Mouse (Mus musculus): Measurements from ENCODE around the gene Tmem44. TPM values are rescaled to one million over a fixed set of nuclear protein-coding genes. Genes with fewer than 3 reads are reported as not detected.

Tmem44 gene
- total RNA-seq, 2 experiments from 2014 or later: 101 to 112 TPM

Other genes with a start within 250 kb of the Tmem44 start
- gene Gp5, start 240.1 kb downstream of the Tmem44 start, total RNA-seq (2021): under 1 TPM; 0.30 to 0.62 TPM
- 10 to 100 TPM; 75.4 to 83.1 TPM for gene Atp13a3, start 144.9 kb downstream of the Tmem44 start, total RNA-seq (2021)
- gene Lsg1, start 36.8 kb upstream of the Tmem44 start, total RNA-seq (2021): 10 to 100 TPM; 28.6 to 29.8 TPM
- gene Fam43a, start 48.9 kb upstream of the Tmem44 start, total RNA-seq (2021): 10 to 100 TPM; 11.5 to 12.7 TPM

All from left cerebral cortex, postnatal 4 days (tissue).